Mouse (Mus musculus) liver, adult 2 months (tissue): ENCODE measurements around the gene Aip.

Experiments
- CTCF ChIP-seq: fragments of 200-500 bp; IDR thresholded peaks from 2 replicates; pipeline ENCODE4 v1.5.1; 2011; ENCODE audit warnings: low read depth, low read length, control low read depth
- POLR2A ChIP-seq: fragments of 200-500 bp; IDR thresholded peaks from 2 replicates; pipeline ENCODE4 v1.6.1; 2011; ENCODE audit warnings: low read length, control low read depth; ENCODE audit not compliant: insufficient read depth; ENCODE audit errors: extremely low read depth

- TF ChIP-seq POLR2A (peak; percentile 80), CTCF (no peak)
These were observed 59.4 kb downstream of the Aip start for GRCm38 (mm10) chr19:4066280-4066679.
